Mouse (Mus musculus) heart, adult 2 months (tissue): ENCODE results near the gene Arf3.
A peak's percentile ranks its signal among the peaks of the same experiment; 100 is the strongest.

Experiments
- CTCF ChIP-seq: fragments of 200-600 bp; IDR thresholded peaks from 2 replicates; pipeline ENCODE4 v1.8.1; 2022; ENCODE audit warnings: antibody characterized with exemption, mild to moderate bottlenecking, moderate library complexity
- EP300 ChIP-seq: fragments of 200-500 bp; IDR thresholded peaks from 2 replicates; pipeline ENCODE4 v1.6.1; 2011; ENCODE audit warnings: low read depth, low read length, control low read depth; ENCODE audit not compliant: insufficient read depth

DNA sequence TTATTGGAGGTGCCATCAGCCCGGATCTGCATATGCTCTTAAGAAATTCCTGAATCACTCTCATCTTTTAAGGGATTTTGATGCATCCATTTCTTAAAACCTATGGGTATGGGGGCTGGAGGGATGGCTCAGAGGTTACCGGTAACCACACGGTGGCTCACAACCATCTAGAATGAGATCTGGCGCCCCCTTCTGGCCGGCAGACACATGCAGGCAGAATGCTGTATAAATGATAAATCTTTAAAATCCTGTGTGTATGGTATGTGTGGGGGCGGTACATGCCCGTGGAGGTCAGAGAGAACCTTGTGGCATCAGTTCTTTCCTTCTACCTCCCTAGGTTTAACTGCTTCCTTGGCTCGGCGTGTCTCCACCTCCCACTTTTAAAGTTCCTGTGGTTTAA lies 52.6 kb downstream of the Arf3 start:
- TF ChIP-seq EP300 = no peak
- peak; percentile 92 for TF ChIP-seq CTCF
